Mouse (Mus musculus) liver, embryonic 14.5 days (tissue): ENCODE measurements at regions not wholly inside any gene's neighbourhood (a gene's known extent, or its start where the extent isn't known, plus 50 kb on each side); places are given as distances from the start of the nearest gene placed in this dataset.

Experiments
- CTCF ChIP-seq: IDR thresholded peaks from 2 replicates; pipeline ENCODE4 v1.5.1; 2016; ENCODE audit warnings: antibody characterized with exemption, low read depth, control low read depth
- EP300 ChIP-seq: IDR thresholded peaks from 2 replicates; pipeline ENCODE4 v1.6.1; 2016; ENCODE audit warnings: antibody characterized with exemption, low read depth

- TF ChIP-seq EP300 (no peak), CTCF (no peak)
Measured at GRCm38 (mm10) chr10:111622789-111623188, 116.7 kb downstream of the Phlda1 start.
